Mouse (Mus musculus): ENCODE measurements around the gene Zfp763. TPM values are rescaled to one million over a fixed set of nuclear protein-coding genes. Genes with fewer than 3 reads are reported as not detected.
"Not testable (repeated sequence)": the region's sequence is repeated elsewhere in the genome, so short reads cannot be mapped to it uniquely, and the experiment has no call there.

Gene Zfp763
- 1 to 10 TPM; 7.9 to 8.9 TPM for polyA plus RNA-seq (2017; shearing (Covaris generic))

GRCm38 (mm10) chr17:33032900-33033891, at the start of gene Zfp763:
TSS of gene Zfp763 (minus strand) at chr17:33033402.
- peak; percentile 88 for ATAC-seq

DNA sequence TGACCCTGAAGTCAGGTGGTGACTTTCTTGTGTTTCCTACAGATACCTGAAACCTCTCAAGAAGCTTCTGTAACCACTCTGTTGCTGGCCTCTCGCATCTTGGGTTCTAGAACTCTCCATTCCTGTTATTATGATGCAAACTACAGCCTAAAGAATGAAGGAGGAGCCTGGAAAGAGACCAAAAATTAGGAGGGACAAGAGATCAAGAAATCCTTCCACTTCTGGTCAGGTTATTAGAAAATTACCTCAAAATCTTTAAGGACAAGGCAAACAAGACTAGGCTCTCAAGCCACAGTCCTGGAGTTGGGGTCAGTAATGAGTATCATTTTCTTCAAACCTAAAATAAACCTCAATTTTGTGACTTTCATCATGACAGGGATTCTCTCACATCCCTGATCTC, 34.8 kb upstream of the Zfp763 start, which contains the start of gene 4921501E09Rik:
Gene 4921501E09Rik, minus strand, starts transcription at position 101 of the 400 bp plus-strand sequence.
- no peak for ATAC-seq

DNA sequence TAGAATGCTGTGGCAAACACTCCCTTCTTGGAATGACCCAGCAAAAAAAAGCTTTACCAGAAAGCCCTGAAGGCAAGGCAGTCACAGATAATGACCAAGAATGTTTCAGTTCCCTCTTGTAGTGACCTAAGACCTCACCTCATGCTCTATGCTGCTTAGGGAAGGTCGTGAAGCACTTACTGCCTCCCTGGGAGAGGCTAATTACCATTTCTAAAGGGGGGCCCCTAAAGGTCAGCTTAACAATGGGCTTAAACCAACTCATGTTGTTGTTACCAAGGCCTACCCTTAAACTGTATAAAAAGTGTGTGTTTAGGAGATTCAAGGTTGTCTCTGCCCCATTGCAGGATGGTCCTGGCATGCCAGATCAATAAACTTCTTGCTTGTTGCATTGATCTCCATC, 29.8 kb upstream of the Zfp763 start:
- ATAC-seq: no peak

DNA sequence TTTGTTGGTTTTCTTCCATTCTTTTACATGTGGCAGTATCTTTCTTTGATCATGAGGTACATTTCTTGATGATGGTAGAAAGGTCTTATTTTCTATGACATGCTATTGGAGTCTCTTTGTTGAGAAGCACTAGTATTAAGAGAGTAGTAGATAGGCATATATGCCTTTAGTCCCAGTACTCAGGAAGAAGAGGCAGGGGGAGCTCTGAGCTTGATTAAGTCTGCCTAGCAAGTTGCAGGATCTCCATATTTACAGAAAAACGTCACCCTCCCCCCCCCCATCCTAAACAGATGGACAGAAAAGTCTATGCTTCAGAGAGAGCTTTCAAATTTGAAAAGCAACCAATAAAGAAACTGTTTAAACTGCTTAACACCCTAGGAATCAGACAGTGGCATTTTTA, 25.6 kb upstream of the Zfp763 start:
- no peak for ATAC-seq

DNA sequence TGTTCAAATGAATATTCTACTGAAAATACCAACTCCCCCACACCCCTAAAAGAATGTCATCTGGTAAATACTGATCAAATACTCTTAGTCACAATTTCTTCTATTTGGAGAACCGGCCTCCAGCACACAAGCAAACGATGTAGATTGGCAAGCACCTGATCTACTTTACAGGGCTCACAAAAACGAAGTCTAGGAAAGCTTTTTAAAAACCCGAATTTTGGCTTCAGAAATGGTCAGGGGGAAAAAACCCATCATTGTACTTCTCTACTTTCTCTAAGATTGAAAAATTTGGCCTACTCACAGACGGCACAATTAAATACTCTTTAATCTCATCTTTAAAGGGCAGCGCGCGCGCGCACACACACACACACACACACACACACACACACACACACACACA, 826 bp downstream of the Zfp763 start:
- no peak for ATAC-seq

GRCm38 (mm10) chr17:33020434-33020833, 12.8 kb downstream of the Zfp763 start:
- ATAC-seq: not testable (repeated sequence)

GRCm38 (mm10) chr17:33008337-33008736, 24.9 kb downstream of the Zfp763 start:
- no peak for ATAC-seq

- ATAC-seq: no peak
These were observed 34.7 kb downstream of the Zfp763 start for GRCm38 (mm10) chr17:32998492-32998891.

DNA sequence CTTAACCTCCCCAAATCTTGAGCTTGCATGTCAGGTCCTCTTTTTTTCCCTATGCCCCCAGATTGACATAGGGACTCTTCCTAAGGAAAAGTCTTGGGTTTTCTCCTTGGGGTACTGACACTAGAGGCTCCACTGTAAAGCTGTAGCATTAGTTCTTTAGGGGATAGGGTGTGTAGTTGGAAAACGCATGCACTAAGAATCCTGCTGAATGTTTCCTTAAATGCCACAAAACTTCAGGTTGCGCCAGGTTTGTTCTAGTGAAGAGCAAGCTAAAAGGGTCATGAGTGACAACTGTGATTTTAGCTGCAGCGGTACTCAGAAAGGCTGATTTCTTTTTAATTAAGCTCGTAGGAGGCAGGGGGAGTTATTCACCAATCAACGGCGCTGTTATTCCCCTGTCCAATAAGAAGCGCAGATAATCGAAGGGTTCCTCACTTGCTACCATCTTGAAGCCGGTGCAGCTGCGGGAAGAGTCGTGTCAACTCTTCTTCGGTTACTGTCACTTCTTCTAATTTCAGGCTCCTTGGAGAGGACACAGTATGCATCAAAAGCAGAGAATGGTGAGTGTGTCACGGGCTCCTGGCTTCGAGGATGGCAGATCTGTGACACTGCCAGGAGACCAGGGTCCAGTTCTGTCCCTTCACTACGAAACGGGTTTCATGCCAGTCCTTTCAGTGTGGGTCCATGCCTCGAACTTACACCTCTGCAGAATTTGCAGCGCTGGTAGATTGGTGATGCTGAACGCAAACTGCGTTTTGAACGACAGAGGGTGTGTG, 40.3 kb downstream of the Zfp763 start, which contains the start of gene Zfp952:
Gene Zfp952, plus strand, starts transcription at position 431 of the 776 bp plus-strand sequence.
- ATAC-seq: peak; percentile 95

GRCm38 (mm10) chr17:32991965-32992698, 41.1 kb downstream of the Zfp763 start:
- no peak for ATAC-seq

DNA sequence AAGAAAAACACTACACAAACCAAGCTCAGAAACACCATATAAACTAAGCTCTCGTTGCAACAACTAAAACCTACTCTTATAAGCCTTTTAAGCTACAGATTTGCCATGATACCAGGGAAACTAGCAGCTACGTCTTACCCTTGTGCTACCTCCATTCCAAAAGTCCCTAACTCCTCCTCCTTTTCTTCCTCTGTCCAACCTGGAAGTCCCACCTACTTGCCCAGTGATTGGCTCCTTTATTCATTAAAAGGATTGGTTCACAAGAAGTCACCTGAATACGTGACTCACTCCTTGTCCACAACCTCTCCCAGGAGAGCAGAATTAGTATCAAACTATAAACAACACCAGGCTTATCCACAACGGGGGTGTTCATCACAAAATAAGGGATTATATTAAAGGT, 46.9 kb downstream of the Zfp763 start:
- no peak for ATAC-seq

GRCm38 (mm10) chr17:32981361-32981760, 51.8 kb downstream of the Zfp763 start:
- ATAC-seq: no peak

Other genes starting within 250 kb of the Zfp763 start
- 10 to 100 TPM; 37.6 to 40.7 TPM for gene Zfp871, start 245.1 kb downstream of the Zfp763 start, polyA plus RNA-seq (2017; shearing (Covaris generic))
- under 1 TPM; 0.09 to 0.54 TPM for gene Zfp811, start 223.5 kb downstream of the Zfp763 start, polyA plus RNA-seq (2017; shearing (Covaris generic))
- gene Zfp799, start 203.1 kb downstream of the Zfp763 start, polyA plus RNA-seq (2017; shearing (Covaris generic)): 1 to 10 TPM; 5.8 to 8.1 TPM
- 1 to 10 TPM; 5.6 to 8.0 TPM for gene Zfp870, start 141.8 kb downstream of the Zfp763 start, polyA plus RNA-seq (2017; shearing (Covaris generic))
- gene Cyp4f14, start 116.1 kb downstream of the Zfp763 start, polyA plus RNA-seq (2017; shearing (Covaris generic)): not detected
- 10 to 100 TPM; 26.7 to 31.2 TPM for gene Cyp4f13, start 86.0 kb downstream of the Zfp763 start, polyA plus RNA-seq (2017; shearing (Covaris generic))
- gene Zfp472, start 67.6 kb downstream of the Zfp763 start, polyA plus RNA-seq (2017; shearing (Covaris generic)): 10 to 100 TPM; 24.7 to 27.8 TPM
- gene Zfp952, start 40.3 kb downstream of the Zfp763 start, polyA plus RNA-seq (2017; shearing (Covaris generic)): 10 to 100 TPM; 17.8 to 18.1 TPM
- not detected for gene 4921501E09Rik, start 34.7 kb upstream of the Zfp763 start, polyA plus RNA-seq (2017; shearing (Covaris generic))
- gene Zfp563, start 55.9 kb upstream of the Zfp763 start, polyA plus RNA-seq (2017; shearing (Covaris generic)): 1 to 10 TPM; 5.8 to 6.1 TPM
- not detected for gene Morc2b, start 106.3 kb upstream of the Zfp763 start, polyA plus RNA-seq (2017; shearing (Covaris generic))
- gene Olfr55, start 135.0 kb upstream of the Zfp763 start, polyA plus RNA-seq (2017; shearing (Covaris generic)): not detected
- gene Olfr239, start 157.9 kb upstream of the Zfp763 start, polyA plus RNA-seq (2017; shearing (Covaris generic)): not detected
- not detected for gene Olfr1564, start 188.3 kb upstream of the Zfp763 start, polyA plus RNA-seq (2017; shearing (Covaris generic))
- 10 to 100 TPM; 12.4 to 14.4 TPM for gene Zfp955a, start 221.7 kb upstream of the Zfp763 start, polyA plus RNA-seq (2017; shearing (Covaris generic))
- gene Olfr63, start 231.3 kb upstream of the Zfp763 start, polyA plus RNA-seq (2017; shearing (Covaris generic)): under 1 TPM in 1 of 2 experiments, not detected in 1; 0.12 TPM

Measured in activated CD4-positive, CD25-positive, alpha-beta regulatory T cell, adult 4 months (primary cell).